Mouse (Mus musculus) intestine, embryonic 16.5 days (tissue): ENCODE measurements around the gene Slc41a3. TPM values are rescaled to one million over a fixed set of nuclear protein-coding genes. Genes with fewer than 3 reads are reported as not detected.

Source experiments
- ATAC-seq: fragments of 200-750 bp; cut with Nextera tagmentation; 2 replicates; pipeline ENCODE4 v1.8.0; 2017; ENCODE audit warnings: moderate TSS enrichment, moderate library complexity
- H3K27ac ChIP-seq: fragments of 300-500 bp; sonication (generic); 2 replicates; pipeline ENCODE4 v1.5.1; 2014; ENCODE audit warnings: mild to moderate bottlenecking, low read length
- H3K27me3 ChIP-seq: fragments of 300-500 bp; sonication (generic); replicated peaks from 2 replicates; pipeline ENCODE4 v1.6.1; 2014; ENCODE audit warnings: low read length, control low read depth, mixed read lengths; ENCODE audit not compliant: control insufficient read depth, insufficient read depth
- H3K36me3 ChIP-seq: fragments of 300-500 bp; sonication (generic); 2 replicates; pipeline ENCODE4 v1.6.1; 2014; ENCODE audit warnings: low read length, control low read depth; ENCODE audit not compliant: control insufficient read depth, insufficient read depth
- H3K4me1 ChIP-seq: fragments of 300-500 bp; sonication (generic); 2 replicates; pipeline ENCODE4 v1.6.1; 2014; ENCODE audit warnings: low read length, control low read depth, mixed read lengths; ENCODE audit not compliant: control insufficient read depth, insufficient read depth
- H3K4me2 ChIP-seq: fragments of 300-500 bp; sonication (generic); 2 replicates; pipeline ENCODE4 v1.6.1; 2014; ENCODE audit warnings: low read depth, low read length, control low read depth
- H3K4me3 ChIP-seq: fragments of 300-500 bp; sonication (generic); 2 replicates; pipeline ENCODE4 v1.5.1; 2014; ENCODE audit warnings: mild to moderate bottlenecking, low read length
- H3K9ac ChIP-seq: fragments of 300-500 bp; sonication (generic); 2 replicates; pipeline ENCODE4 v1.6.1; 2014; ENCODE audit warnings: low read depth, low read length
- H3K9me3 ChIP-seq: fragments of 300-500 bp; sonication (generic); 2 replicates; pipeline ENCODE4 v1.6.1; 2016; ENCODE audit warnings: low read length, control low read depth; ENCODE audit not compliant: control insufficient read depth
- WGBS: fragments of 180-500 bp; shearing (Covaris S2); extraction: QIAGEN DNeasy Blood & Tissue Kit; methylation state at CpG from one replicate; pipeline ENCODE4 v1.1.7; 2014; 5-methylcytosine and 5-hydroxymethylcytosine counted together
- polyA plus RNA-seq: library from polyadenylated mRNA; unstranded; fragments of >200 nt; fragmentation: Nextera tagmentation; extraction: Ambion mirVana; gene quantifications from 2 replicates; pipeline ENCODE4 v1.2.1, GENCODE M21; 2015

The Slc41a3 gene
- polyA plus RNA-seq, 1 experiment from 2014 or later: 6.4 TPM

- no peaks in the 10 kb centered on the region for H3K27me3 ChIP-seq
- no peaks in the 10 kb centered on the region for H3K9me3 ChIP-seq
- peaks cover 4% of the 10 kb centered on the region; the same call in 1 of the 2 replicates for H3K4me1 ChIP-seq
- WGBS: 36% methylated on average over 7 of the region's 7 CpGs
- no peak overlapping the region for H3K4me3 ChIP-seq
- no peak overlapping the region for H3K4me2 ChIP-seq
- no peaks in the 10 kb centered on the region for H3K36me3 ChIP-seq
- H3K9ac ChIP-seq: no peak overlapping the region
- H3K27ac ChIP-seq: no peak overlapping the region
- ATAC-seq: no peak
Observed at GRCm38 (mm10) chr6:90606538-90606937, 2.0 kb downstream of the Slc41a3 start.

DNA sequence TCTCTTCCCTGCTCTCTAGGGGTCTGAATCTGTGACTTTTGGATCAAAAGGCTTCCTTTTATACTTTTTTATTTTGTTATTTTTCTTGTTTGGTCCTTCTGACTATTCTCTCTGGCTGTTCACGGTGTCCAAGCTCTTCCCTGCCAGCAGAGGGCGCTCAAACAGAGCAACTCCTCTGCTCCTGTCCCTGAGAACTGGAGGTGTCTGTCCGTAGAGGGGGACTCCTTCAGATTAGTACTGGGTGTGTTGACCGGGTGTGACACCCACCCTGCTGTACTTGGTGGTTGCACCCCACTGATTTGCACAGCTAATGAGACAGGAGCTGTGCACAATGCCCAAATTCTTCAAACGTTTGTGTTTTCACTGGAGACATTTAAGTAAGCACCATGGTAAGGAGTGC is 2.7 kb downstream of the Slc41a3 start:
- H3K9me3 ChIP-seq: no peaks in the 10 kb centered on the region
- H3K27me3 ChIP-seq: no peaks in the 10 kb centered on the region
- 17% methylated on average over 5 of the region's 5 CpGs for WGBS
- no peak for ATAC-seq
- no peaks in the 10 kb centered on the region for H3K36me3 ChIP-seq
- no peak overlapping the region for H3K27ac ChIP-seq
- no peak overlapping the region for H3K4me2 ChIP-seq
- no peak overlapping the region for H3K4me3 ChIP-seq
- no peak overlapping the region for H3K9ac ChIP-seq
- H3K4me1 ChIP-seq: peaks cover 4% of the 10 kb centered on the region; the same call in 1 of the 2 replicates

DNA sequence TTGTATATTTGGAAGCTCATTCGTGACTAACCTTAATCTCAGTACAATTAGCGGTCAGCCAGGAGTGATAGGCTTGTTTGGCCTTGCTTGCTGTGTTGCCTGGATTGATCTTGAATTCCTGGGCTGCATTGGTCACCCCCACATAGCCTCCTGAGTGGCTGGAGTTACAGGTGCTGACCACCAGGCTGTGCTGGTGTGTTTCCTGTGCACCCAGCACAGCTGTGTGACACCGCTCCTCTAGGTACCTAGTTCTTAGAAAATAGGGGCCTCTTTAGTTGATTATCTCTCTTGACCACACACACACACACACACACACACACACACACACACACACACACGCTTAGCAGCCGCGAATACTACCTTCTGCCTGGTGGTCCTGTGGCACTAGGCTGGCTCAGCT is 3.7 kb downstream of the Slc41a3 start:
- H3K9me3 ChIP-seq: no peaks in the 10 kb centered on the region
- H3K9ac ChIP-seq: no peak overlapping the region
- no peaks in the 10 kb centered on the region for H3K36me3 ChIP-seq
- no peak for ATAC-seq
- WGBS: 54% methylated on average over 6 of the region's 6 CpGs
- no peak overlapping the region for H3K4me2 ChIP-seq
- H3K4me3 ChIP-seq: no peak overlapping the region
- H3K4me1 ChIP-seq: peaks cover 4% of the 10 kb centered on the region; the same call in 1 of the 2 replicates
- H3K27me3 ChIP-seq: no peaks in the 10 kb centered on the region
- H3K27ac ChIP-seq: no peak overlapping the region

GRCm38 (mm10) chr6:90610248-90610647 is 5.7 kb downstream of the Slc41a3 start:
- 88% methylated on average over 5 of the region's 5 CpGs for WGBS
- Histone ChIP-seq H3K27me3 (no peaks in the 10 kb centered on the region), H3K9ac (no peak overlapping the region), H3K4me3 (no peak overlapping the region), H3K27ac (no peak overlapping the region), H3K4me2 (no peak overlapping the region), H3K4me1 (peaks cover 1% of the 10 kb centered on the region; the same call in 1 of the 2 replicates), H3K9me3 (no peaks in the 10 kb centered on the region), H3K36me3 (no peaks in the 10 kb centered on the region)
- no peak for ATAC-seq

- H3K4me2 ChIP-seq: no peak overlapping the region
- no peak overlapping the region for H3K27ac ChIP-seq
- no peak for ATAC-seq
- H3K27me3 ChIP-seq: no peaks in the 10 kb centered on the region
- H3K9me3 ChIP-seq: no peaks in the 10 kb centered on the region
- H3K4me1 ChIP-seq: no peaks in the 10 kb centered on the region
- 82% methylated on average over 8 of the region's 8 CpGs for WGBS
- no peak overlapping the region for H3K4me3 ChIP-seq
- no peaks in the 10 kb centered on the region for H3K36me3 ChIP-seq
- H3K9ac ChIP-seq: no peak overlapping the region
Observed at GRCm38 (mm10) chr6:90613277-90613676, 8.8 kb downstream of the Slc41a3 start.

GRCm38 (mm10) chr6:90615362-90615761 is 10.8 kb downstream of the Slc41a3 start:
- no peak overlapping the region for H3K9ac ChIP-seq
- no peak for ATAC-seq
- no peak overlapping the region for H3K27ac ChIP-seq
- H3K4me2 ChIP-seq: no peak overlapping the region
- no peak overlapping the region for H3K4me3 ChIP-seq
- H3K4me1 ChIP-seq: peaks cover 7% of the 10 kb centered on the region
- no peaks in the 10 kb centered on the region for H3K9me3 ChIP-seq
- WGBS: 81% methylated on average over 7 of the region's 7 CpGs
- H3K36me3 ChIP-seq: no peaks in the 10 kb centered on the region
- no peaks in the 10 kb centered on the region for H3K27me3 ChIP-seq

GRCm38 (mm10) chr6:90615991-90616390 is 11.5 kb downstream of the Slc41a3 start:
- H3K9me3 ChIP-seq: no peaks in the 10 kb centered on the region
- H3K27ac ChIP-seq: no peak overlapping the region
- WGBS: 82% methylated on average over 6 of the region's 6 CpGs
- H3K4me3 ChIP-seq: no peak overlapping the region
- H3K9ac ChIP-seq: no peak overlapping the region
- ATAC-seq: no peak
- H3K36me3 ChIP-seq: no peaks in the 10 kb centered on the region
- no peak overlapping the region for H3K4me2 ChIP-seq
- H3K4me1 ChIP-seq: peaks cover 7% of the 10 kb centered on the region
- H3K27me3 ChIP-seq: no peaks in the 10 kb centered on the region

DNA sequence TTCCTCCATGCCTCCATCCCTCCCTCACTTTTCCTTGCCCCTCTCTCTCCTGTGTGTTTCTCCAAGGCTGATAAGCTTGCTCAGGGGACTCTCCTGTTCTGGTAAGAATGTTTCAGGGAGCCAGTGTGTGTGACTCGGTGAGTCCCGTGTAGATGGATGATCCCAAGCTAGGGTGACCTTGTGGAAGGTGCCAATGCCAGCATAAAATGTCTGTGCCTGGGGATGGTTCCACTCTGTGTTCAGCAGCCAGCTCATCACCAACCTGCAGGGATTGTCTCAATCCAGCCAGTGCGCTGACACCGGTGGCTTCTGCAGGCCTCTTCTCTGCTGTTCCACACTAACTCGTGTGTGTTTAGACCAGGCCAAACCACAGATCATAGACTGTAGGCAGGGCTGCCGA is 12.0 kb downstream of the Slc41a3 start:
- no peak overlapping the region for H3K9ac ChIP-seq
- peaks cover 7% of the 10 kb centered on the region for H3K4me1 ChIP-seq
- WGBS: 80% methylated on average over 6 of the region's 6 CpGs
- no peak overlapping the region for H3K27ac ChIP-seq
- H3K4me2 ChIP-seq: no peak overlapping the region
- H3K4me3 ChIP-seq: no peak overlapping the region
- ATAC-seq: no peak
- no peaks in the 10 kb centered on the region for H3K36me3 ChIP-seq
- H3K9me3 ChIP-seq: no peaks in the 10 kb centered on the region
- H3K27me3 ChIP-seq: no peaks in the 10 kb centered on the region

DNA sequence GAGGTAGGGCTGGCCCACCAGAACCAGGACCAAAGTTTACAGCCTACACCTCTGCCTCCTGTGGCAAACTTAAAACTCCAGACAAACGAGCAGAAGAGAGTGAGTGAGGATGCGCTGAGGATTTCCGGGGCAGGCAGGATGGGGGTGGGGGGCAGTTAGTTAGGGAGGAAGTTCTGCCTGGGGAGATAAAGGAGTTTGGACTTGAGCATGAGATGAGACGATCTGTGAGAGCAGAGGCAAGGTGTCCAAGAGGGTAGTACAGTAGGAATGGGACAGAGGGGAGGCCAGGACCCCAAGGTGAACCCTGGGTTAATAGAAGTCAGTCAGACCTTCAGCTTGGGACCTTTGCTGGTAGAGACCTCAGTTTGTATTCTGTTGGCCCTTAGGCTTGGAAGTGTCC is 13.7 kb downstream of the Slc41a3 start:
- no peak for ATAC-seq

More for the DNA sequence above, 13.7 kb downstream of the Slc41a3 start:
- Histone ChIP-seq H3K27ac (no peak overlapping the region), H3K9me3 (no peaks in the 10 kb centered on the region), H3K4me1 (peaks cover 11% of the 10 kb centered on the region), H3K9ac (no peak overlapping the region), H3K4me2 (no peak overlapping the region), H3K36me3 (no peaks in the 10 kb centered on the region), H3K27me3 (no peaks in the 10 kb centered on the region), H3K4me3 (no peak overlapping the region)
- 67% methylated on average over 4 of the region's 4 CpGs for WGBS
